Mouse (Mus musculus): ENCODE results near the gene Elac2.

Gene Elac2

GRCm38 (mm10) chr11:64978720-64979488 lies at the start of gene Elac2:
TSS of gene Elac2 (plus strand) at chr11:64979038.
- peak; percentile 96 to 97 for DNase-seq (ENCODE audit: low spot score in 2 of 2)

GRCm38 (mm10) chr11:64929130-64929529 lies 49.7 kb upstream of the Elac2 start:
- DNase-seq (ENCODE audit: low spot score in 2 of 2): no peak

GRCm38 (mm10) chr11:64931060-64931770 lies 47.6 kb upstream of the Elac2 start:
- DNase-seq (ENCODE audit: low spot score in 2 of 2): no peak

GRCm38 (mm10) chr11:64937226-64937625 lies 41.6 kb upstream of the Elac2 start:
- no peak for DNase-seq (ENCODE audit: low spot score in 2 of 2)

- no peak for DNase-seq (ENCODE audit: low spot score in 2 of 2)
Measured at GRCm38 (mm10) chr11:64941193-64941592, 37.6 kb upstream of the Elac2 start.

GRCm38 (mm10) chr11:64949782-64950181 lies 29.1 kb upstream of the Elac2 start:
- DNase-seq (ENCODE audit: low spot score in 2 of 2): no peak

- no peak for DNase-seq (ENCODE audit: low spot score in 2 of 2)
Measured at GRCm38 (mm10) chr11:64956962-64957729, 21.7 kb upstream of the Elac2 start.

- DNase-seq (ENCODE audit: low spot score in 2 of 2): no peak
Measured at GRCm38 (mm10) chr11:64962629-64963028, 16.2 kb upstream of the Elac2 start.

GRCm38 (mm10) chr11:64968507-64968906 lies 10.3 kb upstream of the Elac2 start:
- no peak for DNase-seq (ENCODE audit: low spot score in 2 of 2)

GRCm38 (mm10) chr11:64968939-64969342 lies 9.9 kb upstream of the Elac2 start:
- DNase-seq (ENCODE audit: low spot score in 2 of 2): no peak

GRCm38 (mm10) chr11:64971471-64971988 lies 7.3 kb upstream of the Elac2 start:
- DNase-seq (ENCODE audit: low spot score in 2 of 2): no peak

- DNase-seq (ENCODE audit: low spot score in 2 of 2): no peak
Measured at GRCm38 (mm10) chr11:64972418-64972817, 6.4 kb upstream of the Elac2 start.

GRCm38 (mm10) chr11:64979489-64979845 lies 629 bp downstream of the Elac2 start:
- DNase-seq (ENCODE audit: low spot score in 2 of 2): no peak

GRCm38 (mm10) chr11:64988556-64988955 lies 9.7 kb downstream of the Elac2 start:
- no peak for DNase-seq (ENCODE audit: low spot score in 2 of 2)

GRCm38 (mm10) chr11:64998439-64998838 lies 19.6 kb downstream of the Elac2 start:
- DNase-seq (ENCODE audit: low spot score in 2 of 2): no peak

- DNase-seq (ENCODE audit: low spot score in 2 of 2): no peak
Measured at GRCm38 (mm10) chr11:64999685-65000084, 20.8 kb downstream of the Elac2 start.

GRCm38 (mm10) chr11:65001729-65002128 lies 22.9 kb downstream of the Elac2 start:
- no peak for DNase-seq (ENCODE audit: low spot score in 2 of 2)

- DNase-seq (ENCODE audit: low spot score in 2 of 2): no peak
Measured at GRCm38 (mm10) chr11:65003611-65004010, 24.8 kb downstream of the Elac2 start.

GRCm38 (mm10) chr11:65004836-65005235 lies 26.0 kb downstream of the Elac2 start:
- DNase-seq (ENCODE audit: low spot score in 2 of 2): no peak

- no peak for DNase-seq (ENCODE audit: low spot score in 2 of 2)
Measured at GRCm38 (mm10) chr11:65006047-65006446, 27.2 kb downstream of the Elac2 start.

GRCm38 (mm10) chr11:65013906-65014305 lies 35.1 kb downstream of the Elac2 start:
- no peak for DNase-seq (ENCODE audit: low spot score in 2 of 2)

GRCm38 (mm10) chr11:65016754-65017153 lies 37.9 kb downstream of the Elac2 start:
- DNase-seq (ENCODE audit: low spot score in 2 of 2): no peak
